Mouse (Mus musculus): ENCODE measurements around the gene Lima1.
"Not testable (repeated sequence)": the region's sequence is repeated elsewhere in the genome, so short reads cannot be mapped to it uniquely, and the experiment has no call there.

Lima1 gene

GRCm38 (mm10) chr15:99875334-99875869, at the start of gene Lima1:
Lima1 (minus strand) TSS chr15:99875456.
- peak; percentile 77 for DNase-seq

GRCm38 (mm10) chr15:99919601-99920158, 44.4 kb upstream of the Lima1 start:
- no peak for DNase-seq

GRCm38 (mm10) chr15:99917264-99917663, 42.0 kb upstream of the Lima1 start:
- no peak for DNase-seq

GRCm38 (mm10) chr15:99914613-99915012, 39.4 kb upstream of the Lima1 start:
- DNase-seq = no peak

- DNase-seq = no peak
Observed at GRCm38 (mm10) chr15:99911785-99912184, 36.5 kb upstream of the Lima1 start.

- peak; percentile 5 for DNase-seq
Observed at GRCm38 (mm10) chr15:99909339-99909996, 34.2 kb upstream of the Lima1 start.

- no peak for DNase-seq
Observed at GRCm38 (mm10) chr15:99907514-99907913, 32.3 kb upstream of the Lima1 start.

GRCm38 (mm10) chr15:99907041-99907440, 31.8 kb upstream of the Lima1 start:
- no peak for DNase-seq

GRCm38 (mm10) chr15:99904841-99905240, 29.6 kb upstream of the Lima1 start:
- DNase-seq = no peak

GRCm38 (mm10) chr15:99904333-99904732, 29.1 kb upstream of the Lima1 start:
- DNase-seq = peak; percentile 18

- DNase-seq = no peak
Observed at GRCm38 (mm10) chr15:99903227-99903626, 28.0 kb upstream of the Lima1 start.

GRCm38 (mm10) chr15:99902786-99903185, 27.5 kb upstream of the Lima1 start:
- DNase-seq = no peak

- DNase-seq = no peak
Observed at GRCm38 (mm10) chr15:99896621-99897020, 21.4 kb upstream of the Lima1 start.

- no peak for DNase-seq
Observed at GRCm38 (mm10) chr15:99891355-99891754, 16.1 kb upstream of the Lima1 start.

GRCm38 (mm10) chr15:99890412-99891236, 15.4 kb upstream of the Lima1 start:
- DNase-seq = no peak

- DNase-seq = no peak
Observed at GRCm38 (mm10) chr15:99889275-99889874, 14.1 kb upstream of the Lima1 start.

GRCm38 (mm10) chr15:99887130-99887529, 11.9 kb upstream of the Lima1 start:
- DNase-seq = not testable (repeated sequence)

GRCm38 (mm10) chr15:99884038-99884437, 8.8 kb upstream of the Lima1 start:
- DNase-seq = no peak

GRCm38 (mm10) chr15:99878541-99878940, 3.3 kb upstream of the Lima1 start:
- no peak for DNase-seq

GRCm38 (mm10) chr15:99874612-99875333, 483 bp downstream of the Lima1 start:
- DNase-seq = no peak

- no peak for DNase-seq
Observed at GRCm38 (mm10) chr15:99872543-99872942, 2.7 kb downstream of the Lima1 start.

- DNase-seq = no peak
Observed at GRCm38 (mm10) chr15:99867654-99868053, 7.6 kb downstream of the Lima1 start.

Data from right cerebral cortex, postnatal 25 days (tissue).